Mouse (Mus musculus): ENCODE results near the gene Fgfr2.

GRCm38 (mm10) chr7:130161581-130161980 is 2961.6 kb downstream of the Fgfr2 start:
- no peak for TF ChIP-seq CTCF (IDR thresholded peaks at IDR 0.05; ENCODE audit: extremely low read depth, insufficient read length, insufficient replicate concordance, low read depth, low read length)
- no peak for TF ChIP-seq POLR2A (IDR thresholded peaks at IDR 0.05; ENCODE audit: low read depth, low read length)

All from small intestine, adult 2 months (tissue).